Mouse (Mus musculus) adipose tissue, adult 10 weeks (tissue): ENCODE measurements around the gene Dnajc1. TPM values are rescaled to one million over a fixed set of nuclear protein-coding genes. Genes with fewer than 3 reads are reported as not detected.

ENCODE experiments used
- polyA plus RNA-seq: library from polyadenylated mRNA; stranded (reverse); fragments of 350-450 nt; fragmentation: Illumina TruSeq; extraction: RNeasy Lipid Tissue Mini Kit (QIAGEN cat#74804); gene quantifications from one replicate; pipeline ENCODE4 v1.2.3, GENCODE M21; 2014; ENCODE audit warnings: low read depth, low replicate concordance

Dnajc1 gene
- 27.8 TPM for polyA plus RNA-seq

GRCm38 (mm10) chr2:18392331-18393021 is at the start of gene Dnajc1:
Dnajc1 (minus strand) TSS chr2:18392830.

